Mouse (Mus musculus) heart, adult 2 months (tissue): Measurements from ENCODE around the gene Lpgat1. TPM values are rescaled to one million over a fixed set of nuclear protein-coding genes. Genes with fewer than 3 reads are reported as not detected.

Experiments
- DNase-seq, 2 experiments: peaks; one replicate each; pipeline ENCODE4 v3.0.0; 2021
- H3K27ac ChIP-seq: fragments of 200-600 bp; 2 replicates; pipeline ENCODE4 v1.8.1; 2022
- H3K27me3 ChIP-seq: fragments of 200-500 bp; 2 replicates; pipeline ENCODE4 v1.6.1; 2012; ENCODE audit warnings: mild to moderate bottlenecking, low read length, inconsistent platforms, mixed read lengths; ENCODE audit not compliant: control insufficient read depth, insufficient read depth
- H3K36me3 ChIP-seq: fragments of 200-500 bp; 2 replicates; pipeline ENCODE4 v1.6.1; 2012; ENCODE audit warnings: low read length, inconsistent platforms; ENCODE audit not compliant: control insufficient read depth, insufficient read depth
- H3K4me1 ChIP-seq: fragments of 200-500 bp; 2 replicates; pipeline ENCODE4 v1.6.1; 2011; ENCODE audit warnings: low read length; ENCODE audit not compliant: control insufficient read depth, insufficient read depth
- H3K4me3 ChIP-seq: fragments of 200-600 bp; 2 replicates; pipeline ENCODE4 v1.8.1; 2022
- H3K79me2 ChIP-seq: fragments of 200-500 bp; replicated peaks from 2 replicates; pipeline ENCODE4 v1.6.1; 2012; ENCODE audit warnings: mild to moderate bottlenecking, inconsistent platforms, low read length, moderate library complexity, mixed read lengths; ENCODE audit not compliant: control insufficient read depth, insufficient read depth
- H3K9ac ChIP-seq: fragments of 200-500 bp; 2 replicates; pipeline ENCODE4 v1.6.1; 2012; ENCODE audit warnings: low read depth, mild to moderate bottlenecking, control low read depth, inconsistent platforms, low read length, mixed read lengths
- CTCF ChIP-seq: fragments of 200-600 bp; IDR thresholded peaks from 2 replicates; pipeline ENCODE4 v1.8.1; 2022; ENCODE audit warnings: antibody characterized with exemption, mild to moderate bottlenecking, moderate library complexity
- EP300 ChIP-seq: fragments of 200-500 bp; IDR thresholded peaks from 2 replicates; pipeline ENCODE4 v1.6.1; 2011; ENCODE audit warnings: low read depth, low read length, control low read depth; ENCODE audit not compliant: insufficient read depth
- POLR2A ChIP-seq: fragments of 200-500 bp; IDR thresholded peaks from 2 replicates; pipeline ENCODE4 v1.6.1; 2011; ENCODE audit warnings: mild to moderate bottlenecking, low read depth, low read length, control low read depth; ENCODE audit not compliant: insufficient read depth
- WGBS: fragments of 180-500 bp; shearing (Covaris S2); methylation state at CpG from one replicate; pipeline ENCODE4 v1.1.7; 2018; 5-methylcytosine and 5-hydroxymethylcytosine counted together
- intact Hi-C: fragments of 180-260 bp; cut with DNase I; formaldehyde crosslinking; loops from one replicate; pipeline ENCODE4 v1.15.1; 2025
- long read RNA-seq: library from polyadenylated mRNA; stranded (forward); transcript quantifications from one replicate; pipeline ENCODE4 v2.0.0, GENCODE M21; 2021
- polyA plus RNA-seq: library from polyadenylated mRNA; depleted of rRNA; stranded (reverse); fragments of >200 nt; gene quantifications from 2 replicates; pipeline ENCODE4 v1.2.3, GENCODE M21; 2012; rRNA removed
- total RNA-seq, 2 experiments: library from RNA; stranded (reverse); gene quantifications; 2 replicates each; pipeline ENCODE4 v1.2.3; 2021

Gene Lpgat1
- total RNA-seq (100 to 1,000 TPM in 1 of 2 experiments, 10 to 100 TPM in 1; 99.1 to 119 TPM), polyA plus RNA-seq (16.8 and 30.0 TPM in 2 replicates)
- long read RNA-seq, transcript Lpgat1-202 (8 exons, 2,792 nt), result major isoform, 10 of 35 reads
- long read RNA-seq, partial matches to known transcripts, result 1 of 35 reads
- long read RNA-seq, other reads (novel, unspliced or antisense), result 24 of 35 reads

DNA sequence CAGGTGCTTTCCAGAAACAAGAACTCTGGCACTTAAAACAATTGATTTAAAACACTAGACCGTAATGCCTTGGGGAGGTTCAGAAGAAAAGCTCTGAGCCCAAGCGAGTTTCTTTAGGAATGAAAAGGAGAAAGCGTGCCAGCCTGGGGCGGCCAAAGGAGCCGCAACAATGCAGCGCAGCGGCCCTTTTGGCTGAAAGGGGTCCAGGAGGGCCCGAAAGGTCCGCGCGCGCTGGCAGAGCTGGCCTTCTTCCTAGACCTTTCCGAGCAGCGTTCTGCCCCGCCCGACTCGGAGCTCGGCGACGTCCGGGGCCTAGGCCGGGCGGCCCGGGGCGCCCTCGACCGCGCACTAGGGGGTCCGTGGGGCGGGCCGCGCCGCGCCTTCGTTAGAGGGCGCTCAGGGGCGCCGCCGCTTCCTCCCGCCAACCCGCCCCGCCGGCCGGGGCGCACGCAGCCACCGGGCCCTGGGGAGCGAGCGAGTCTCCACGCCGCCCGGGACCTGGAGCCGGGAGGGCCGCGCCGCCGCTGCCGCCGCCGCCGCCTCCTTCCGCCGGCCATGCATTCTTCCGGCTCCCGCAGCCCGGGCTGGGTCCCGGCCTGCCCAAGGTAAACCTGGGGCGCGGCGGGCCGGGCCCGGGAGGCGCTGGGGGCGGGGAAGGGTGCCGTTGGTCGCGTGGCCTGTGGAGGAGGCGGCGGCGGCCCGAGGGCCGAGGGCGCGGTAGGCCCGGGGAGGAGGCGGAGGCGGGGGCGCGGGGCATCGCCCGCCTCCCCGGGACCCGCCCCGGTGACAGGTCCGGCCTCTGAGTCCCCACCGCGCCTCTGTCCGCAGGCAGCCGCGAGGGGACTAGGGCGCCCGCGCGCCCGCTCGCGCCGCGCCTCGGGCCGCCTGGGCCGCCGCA, at the start of gene Lpgat1:
Gene Lpgat1 (plus strand): TSS at position 234 of the 898 bp plus-strand sequence.
- H3K27me3 ChIP-seq, result no peaks in the 10 kb centered on the region
- peak; percentile 90 to 92 for DNase-seq
- peaks cover 1% of the 10 kb centered on the region; the same call in 1 of the 2 replicates for H3K4me1 ChIP-seq
- intact Hi-C loops, result loop anchor here (2.0 to 10.0 kb wide), 5 partner anchors 96 to 401 kb away; partner anchors contain the start of genes Dtl, Ints7, Nek2 and Nenf
- peak within 1 kb of the TSS; percentile 83 for H3K4me3 ChIP-seq
- H3K9ac ChIP-seq, result peak within 1 kb of the TSS; percentile 97
- peaks cover 5% of the 10 kb centered on the region for H3K36me3 ChIP-seq
- peak within 1 kb of the TSS; percentile 89 for H3K27ac ChIP-seq
- WGBS, result under 1% methylated on average over 95 of the region's 113 CpGs
- no peaks in the 10 kb centered on the region; the same call in 1 of the 2 replicates for H3K79me2 ChIP-seq
- peak; percentile 44 for TF ChIP-seq CTCF
- TF ChIP-seq POLR2A, result no peak

DNA sequence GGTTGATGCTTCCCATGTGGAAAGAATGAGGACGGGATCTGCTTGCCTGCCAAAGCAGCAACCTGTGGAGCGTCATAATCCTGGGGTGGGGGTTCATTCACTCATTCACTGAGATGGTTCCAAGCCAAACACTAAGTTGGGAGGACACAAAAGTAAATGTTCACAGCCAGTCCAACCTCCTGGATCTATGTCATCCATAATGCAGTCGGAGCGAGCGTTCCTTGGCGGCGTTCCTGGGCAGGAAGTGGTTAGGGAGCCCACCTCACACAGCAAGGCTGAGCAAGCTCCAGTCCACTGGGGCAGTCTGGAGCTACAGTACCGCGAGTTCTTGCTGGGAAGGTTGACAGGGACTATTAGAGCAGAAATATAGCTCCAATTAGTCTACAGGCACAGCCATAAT, 49.6 kb upstream of the Lpgat1 start:
- intact Hi-C loops, result no loop called here
- TF ChIP-seq POLR2A (no peak), CTCF (no peak), EP300 (no peak)
- Histone ChIP-seq H3K36me3 (no peaks in the 10 kb centered on the region), H3K4me1 (no peaks in the 10 kb centered on the region), H3K79me2 (no peaks in the 10 kb centered on the region), H3K4me3 (no peak overlapping the region), H3K27me3 (peaks cover 1% of the 10 kb centered on the region; the same call in 1 of the 2 replicates), H3K9ac (no peak overlapping the region), H3K27ac (no peak overlapping the region)
- WGBS, result 55% methylated on average over 9 of the region's 9 CpGs
- DNase-seq, result no peak

DNA sequence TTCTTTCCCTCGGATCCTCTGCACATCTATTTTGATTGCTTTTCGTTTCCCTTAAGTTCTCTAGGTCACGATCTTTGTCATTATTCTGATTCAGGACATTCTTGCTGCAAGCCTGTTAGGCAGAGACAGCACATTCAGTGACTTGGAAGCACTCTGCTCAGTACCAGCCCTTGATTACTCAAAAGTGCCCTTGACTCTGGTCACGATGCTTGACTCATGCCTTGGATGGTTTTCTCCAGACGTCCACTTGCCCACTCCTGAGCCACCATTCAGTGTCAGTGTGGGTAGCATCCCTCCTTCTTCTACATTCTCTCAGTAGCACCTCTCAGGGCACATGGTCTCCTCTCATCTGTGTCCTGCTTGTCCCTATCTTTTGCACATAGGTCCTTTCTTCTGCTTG, 43.6 kb upstream of the Lpgat1 start:
- H3K36me3 ChIP-seq, result no peaks in the 10 kb centered on the region
- H3K27me3 ChIP-seq, result peaks cover 1% of the 10 kb centered on the region; the same call in 1 of the 2 replicates
- no peak for TF ChIP-seq CTCF
- no peak for TF ChIP-seq EP300
- TF ChIP-seq POLR2A, result no peak
- intact Hi-C loops, result no loop called here
- H3K4me3 ChIP-seq, result no peak overlapping the region
- no peak overlapping the region for H3K27ac ChIP-seq
- H3K9ac ChIP-seq, result no peak overlapping the region
- no peak for DNase-seq
- H3K4me1 ChIP-seq, result no peaks in the 10 kb centered on the region
- H3K79me2 ChIP-seq, result no peaks in the 10 kb centered on the region
- WGBS, result 74% methylated on average over 5 of the region's 5 CpGs

DNA sequence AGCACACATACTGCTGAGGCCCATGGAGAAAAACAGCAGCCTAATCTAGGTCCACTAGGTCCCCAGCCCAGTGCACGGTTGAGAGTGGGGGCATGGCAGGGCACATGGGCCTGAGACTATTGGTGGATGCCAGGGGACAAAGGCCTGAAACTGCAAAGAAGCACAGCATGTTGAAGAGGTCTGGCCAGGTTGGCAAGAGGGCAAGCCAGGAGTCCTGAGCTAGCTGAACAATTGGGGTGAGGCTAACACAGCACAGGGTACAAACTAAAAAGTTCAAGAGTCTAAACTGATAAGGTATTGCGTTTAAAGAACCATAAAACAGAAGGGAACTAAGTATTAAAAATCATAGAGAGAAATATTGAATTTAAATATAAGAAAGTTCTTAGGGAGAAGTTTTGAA, 36.0 kb upstream of the Lpgat1 start:
- intact Hi-C loops, result no loop called here
- TF ChIP-seq EP300, result no peak
- no peak for TF ChIP-seq POLR2A
- TF ChIP-seq CTCF, result no peak

DNA sequence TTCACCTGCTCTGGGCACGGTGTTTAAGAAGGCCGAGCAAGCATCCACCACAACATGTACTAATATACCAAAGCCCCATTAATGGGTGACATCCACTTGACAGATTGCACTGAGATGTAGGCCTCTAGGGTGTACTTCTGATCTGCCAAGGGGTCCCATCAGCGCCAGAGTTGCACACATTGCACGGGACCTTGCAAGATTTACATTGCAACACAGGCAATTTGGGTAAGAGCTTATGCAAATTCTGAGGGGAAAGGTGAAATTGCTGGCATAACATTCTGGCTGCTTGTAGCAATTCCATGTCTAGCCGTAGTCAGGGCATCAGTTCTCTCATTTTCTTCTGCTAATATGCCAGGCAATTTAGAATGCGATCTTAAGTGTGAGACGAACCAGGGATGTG, 30.1 kb upstream of the Lpgat1 start:
- intact Hi-C loops, result no loop called here
- no peaks in the 10 kb centered on the region for H3K36me3 ChIP-seq
- no peaks in the 10 kb centered on the region for H3K27me3 ChIP-seq
- WGBS, result 95% methylated on average over 7 of the region's 7 CpGs
- H3K4me3 ChIP-seq, result no peak overlapping the region
- no peaks in the 10 kb centered on the region for H3K4me1 ChIP-seq
- H3K27ac ChIP-seq, result no peak overlapping the region
- TF ChIP-seq EP300, result no peak
- TF ChIP-seq POLR2A, result no peak
- TF ChIP-seq CTCF, result no peak
- H3K79me2 ChIP-seq, result no peaks in the 10 kb centered on the region
- DNase-seq, result no peak
- no peak overlapping the region for H3K9ac ChIP-seq

More for the DNA sequence above, 36.0 kb upstream of the Lpgat1 start:
- Histone ChIP-seq H3K36me3 (no peaks in the 10 kb centered on the region), H3K9ac (no peak overlapping the region), H3K27me3 (no peaks in the 10 kb centered on the region), H3K4me1 (no peaks in the 10 kb centered on the region), H3K27ac (no peak overlapping the region), H3K79me2 (no peaks in the 10 kb centered on the region), H3K4me3 (no peak overlapping the region)
- DNase-seq, result no peak
- 64% methylated on average over 2 of the region's 2 CpGs for WGBS

DNA sequence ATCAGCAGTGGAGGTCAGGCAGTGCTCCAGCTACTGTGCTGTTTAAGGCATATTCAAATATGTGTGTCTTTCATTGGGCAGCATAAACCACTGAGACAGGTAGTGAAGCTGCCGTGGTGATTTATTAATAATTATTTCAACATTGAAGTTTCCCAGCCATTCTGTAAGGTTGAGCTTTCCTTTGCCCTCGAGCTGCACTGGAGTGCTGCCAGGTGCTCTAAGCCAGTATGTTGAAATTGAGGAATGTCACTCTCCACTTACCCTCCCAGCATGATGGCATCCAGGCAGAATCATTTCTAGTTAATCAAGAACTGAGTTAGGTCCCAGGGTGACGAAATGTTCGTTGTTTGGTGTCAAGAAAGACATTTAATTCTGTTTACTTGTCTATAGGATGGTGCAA, 24.4 kb upstream of the Lpgat1 start:
- Histone ChIP-seq H3K4me3 (no peak overlapping the region), H3K36me3 (no peaks in the 10 kb centered on the region), H3K4me1 (no peaks in the 10 kb centered on the region), H3K27me3 (no peaks in the 10 kb centered on the region), H3K27ac (no peak overlapping the region), H3K79me2 (no peaks in the 10 kb centered on the region), H3K9ac (no peak overlapping the region)
- 35% methylated on average over 4 of the region's 4 CpGs for WGBS
- intact Hi-C loops, result no loop called here
- TF ChIP-seq CTCF, result no peak
- no peak for TF ChIP-seq POLR2A
- no peak for TF ChIP-seq EP300
- DNase-seq, result peak in 1 of 2 experiments; percentile 12
